Mouse (Mus musculus): ENCODE results near the gene Hist1h3h. TPM values are rescaled to one million over a fixed set of nuclear protein-coding genes. Genes with fewer than 3 reads are reported as not detected.

Hist1h3h gene
- polyA plus RNA-seq, 1 experiment from 2014 or later, result 3.2 TPM

Small RNA genes within 50 kb of the gene (microRNA-seq; reads per million reads assigned to microRNA genes)
- not detected for gene Gm44357
- not detected for gene Gm44367
- not detected for gene Gm44454

Other genes starting within 250 kb of the Hist1h3h start
- gene Nkapl, start 249.2 kb upstream of the Hist1h3h start, polyA plus RNA-seq (2014; fragmentation: Nextera tagmentation; extraction: Ambion mirVana), result 3.0 and 3.7 TPM in 2 replicates
- gene Zkscan4, start 238.8 kb upstream of the Hist1h3h start, polyA plus RNA-seq (2014; fragmentation: Nextera tagmentation; extraction: Ambion mirVana), result 8.9 and 9.9 TPM in 2 replicates
- gene Gm10065, start 238.2 kb upstream of the Hist1h3h start, polyA plus RNA-seq (2014; fragmentation: Nextera tagmentation; extraction: Ambion mirVana), result not detected in 2 replicates
- 0.25 and 0.42 TPM in 2 replicates for gene AK157302, start 222.4 kb upstream of the Hist1h3h start, polyA plus RNA-seq (2014; fragmentation: Nextera tagmentation; extraction: Ambion mirVana)
- 5.4 and 6.6 TPM in 2 replicates for gene Gm11273, start 216.2 kb upstream of the Hist1h3h start, polyA plus RNA-seq (2014; fragmentation: Nextera tagmentation; extraction: Ambion mirVana)
- gene Zkscan8, start 186.5 kb upstream of the Hist1h3h start, polyA plus RNA-seq (2014; fragmentation: Nextera tagmentation; extraction: Ambion mirVana), result 7.4 and 8.0 TPM in 2 replicates
- 0.08 and 0.21 TPM in 2 replicates for gene Olfr1366, start 174.9 kb upstream of the Hist1h3h start, polyA plus RNA-seq (2014; fragmentation: Nextera tagmentation; extraction: Ambion mirVana)
- 0.04 TPM in 1 of 2 replicates, not detected in the other for gene Olfr1535, start 157.8 kb upstream of the Hist1h3h start, polyA plus RNA-seq (2014; fragmentation: Nextera tagmentation; extraction: Ambion mirVana)
- not detected in 2 replicates for gene Olfr1364, start 135.9 kb upstream of the Hist1h3h start, polyA plus RNA-seq (2014; fragmentation: Nextera tagmentation; extraction: Ambion mirVana)
- gene Olfr1362, start 103.6 kb upstream of the Hist1h3h start, polyA plus RNA-seq (2014; fragmentation: Nextera tagmentation; extraction: Ambion mirVana), result not detected in 2 replicates
- not detected in 2 replicates for gene Olfr11, start 75.1 kb upstream of the Hist1h3h start, polyA plus RNA-seq (2014; fragmentation: Nextera tagmentation; extraction: Ambion mirVana)
- gene Olfr1361, start 54.3 kb upstream of the Hist1h3h start, polyA plus RNA-seq (2014; fragmentation: Nextera tagmentation; extraction: Ambion mirVana), result not detected in 2 replicates
- not detected in 2 replicates for gene Olfr1360, start 40.3 kb upstream of the Hist1h3h start, polyA plus RNA-seq (2014; fragmentation: Nextera tagmentation; extraction: Ambion mirVana)
- gene Olfr1359, start 19.5 kb upstream of the Hist1h3h start, polyA plus RNA-seq (2014; fragmentation: Nextera tagmentation; extraction: Ambion mirVana), result not detected in 2 replicates
- gene Hist1h2bl, start 1.5 kb upstream of the Hist1h3h start, polyA plus RNA-seq (2014; fragmentation: Nextera tagmentation; extraction: Ambion mirVana), result not detected in 2 replicates
- 5.4 and 7.5 TPM in 2 replicates for gene Hist1h2ai, start 1.2 kb upstream of the Hist1h3h start, polyA plus RNA-seq (2014; fragmentation: Nextera tagmentation; extraction: Ambion mirVana)
- gene Hist1h2bm, start 4.4 kb downstream of the Hist1h3h start, polyA plus RNA-seq (2014; fragmentation: Nextera tagmentation; extraction: Ambion mirVana), result 1.4 TPM in 2 replicates
- 0.33 and 0.64 TPM in 2 replicates for gene Hist1h4j, start 17.4 kb downstream of the Hist1h3h start, polyA plus RNA-seq (2014; fragmentation: Nextera tagmentation; extraction: Ambion mirVana)
- gene Hist1h4k, start 32.8 kb downstream of the Hist1h3h start, polyA plus RNA-seq (2014; fragmentation: Nextera tagmentation; extraction: Ambion mirVana), result 2.0 and 2.7 TPM in 2 replicates
- 2.4 and 3.4 TPM in 2 replicates for gene Hist1h2ak, start 36.2 kb downstream of the Hist1h3h start, polyA plus RNA-seq (2014; fragmentation: Nextera tagmentation; extraction: Ambion mirVana)
- gene Hist1h2bn, start 36.5 kb downstream of the Hist1h3h start, polyA plus RNA-seq (2014; fragmentation: Nextera tagmentation; extraction: Ambion mirVana), result not detected in 2 replicates
- gene Hist1h1b, start 63.0 kb downstream of the Hist1h3h start, polyA plus RNA-seq (2014; fragmentation: Nextera tagmentation; extraction: Ambion mirVana), result 1.6 and 1.7 TPM in 2 replicates
- gene Hist1h3i, start 65.7 kb downstream of the Hist1h3h start, polyA plus RNA-seq (2014; fragmentation: Nextera tagmentation; extraction: Ambion mirVana), result 37.4 and 39.0 TPM in 2 replicates
- gene Hist1h2an, start 69.6 kb downstream of the Hist1h3h start, polyA plus RNA-seq (2014; fragmentation: Nextera tagmentation; extraction: Ambion mirVana), result 1.3 TPM in 1 of 2 replicates, not detected in the other
- 0.82 and 1.1 TPM in 2 replicates for gene Hist1h2bp, start 69.8 kb downstream of the Hist1h3h start, polyA plus RNA-seq (2014; fragmentation: Nextera tagmentation; extraction: Ambion mirVana)
- 3.5 and 3.6 TPM in 2 replicates for gene Hist1h2bq, start 92.5 kb downstream of the Hist1h3h start, polyA plus RNA-seq (2014; fragmentation: Nextera tagmentation; extraction: Ambion mirVana)
- gene Hist1h2ao, start 92.8 kb downstream of the Hist1h3h start, polyA plus RNA-seq (2014; fragmentation: Nextera tagmentation; extraction: Ambion mirVana), result not detected in 2 replicates
- gene Hist1h4m, start 94.1 kb downstream of the Hist1h3h start, polyA plus RNA-seq (2014; fragmentation: Nextera tagmentation; extraction: Ambion mirVana), result not detected in 2 replicates
- gene Hist1h4n, start 114.5 kb downstream of the Hist1h3h start, polyA plus RNA-seq (2014; fragmentation: Nextera tagmentation; extraction: Ambion mirVana), result 5.5 and 8.9 TPM in 2 replicates
- 574 and 576 TPM in 2 replicates for gene Hist1h2ap, start 115.8 kb downstream of the Hist1h3h start, polyA plus RNA-seq (2014; fragmentation: Nextera tagmentation; extraction: Ambion mirVana)
- gene Hist1h2br, start 116.1 kb downstream of the Hist1h3h start, polyA plus RNA-seq (2014; fragmentation: Nextera tagmentation; extraction: Ambion mirVana), result 3.8 TPM in 2 replicates
- 14.9 and 18.2 TPM in 2 replicates for gene Zfp184, start 227.4 kb downstream of the Hist1h3h start, polyA plus RNA-seq (2014; fragmentation: Nextera tagmentation; extraction: Ambion mirVana)